Mouse (Mus musculus): ENCODE measurements around the gene Chrna4.

Chrna4 gene

DNA sequence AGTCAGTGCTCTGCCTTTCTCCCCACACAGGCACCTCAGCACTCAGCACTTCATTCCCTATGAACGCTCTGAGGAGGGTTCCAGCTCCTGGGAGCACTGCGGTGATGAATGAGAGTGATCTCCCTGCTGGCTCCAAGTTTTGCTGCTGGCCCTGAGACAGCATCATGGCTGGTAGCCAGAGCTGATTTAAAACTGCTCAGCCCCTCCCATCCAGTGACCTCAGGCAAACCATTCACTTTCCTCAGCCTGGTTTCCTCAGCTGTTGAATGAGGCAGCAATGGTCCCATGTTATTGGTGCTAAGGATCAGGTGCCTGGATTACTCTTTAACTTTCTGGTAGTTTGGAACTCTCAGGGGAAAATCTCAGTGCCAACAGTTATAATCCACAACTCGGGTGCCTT, at the start of gene Chrna4:
Chrna4 (minus strand) TSS at position 110 of the 400 bp plus-strand sequence.
- peak; percentile 80 to 84 for DNase-seq

DNA sequence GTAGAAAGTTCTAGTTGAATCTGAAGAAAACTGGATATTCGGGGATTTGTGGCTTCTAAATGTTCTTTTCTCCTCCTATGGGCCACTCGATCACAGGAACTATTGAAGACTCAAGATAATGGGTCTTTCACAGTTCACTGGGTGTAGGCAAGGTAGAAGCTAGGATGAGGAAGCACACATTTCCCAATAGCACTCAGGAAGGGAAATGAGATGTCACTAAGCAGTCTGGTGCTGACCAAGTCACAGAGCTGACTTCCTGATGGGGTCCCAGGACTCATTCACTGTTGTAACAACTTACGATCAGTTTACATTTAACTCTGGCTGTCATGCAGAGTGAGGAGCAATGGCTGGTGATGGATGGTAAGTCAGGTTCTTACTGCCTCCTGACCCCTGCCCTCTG, 46.8 kb upstream of the Chrna4 start:
- no peak for DNase-seq

DNA sequence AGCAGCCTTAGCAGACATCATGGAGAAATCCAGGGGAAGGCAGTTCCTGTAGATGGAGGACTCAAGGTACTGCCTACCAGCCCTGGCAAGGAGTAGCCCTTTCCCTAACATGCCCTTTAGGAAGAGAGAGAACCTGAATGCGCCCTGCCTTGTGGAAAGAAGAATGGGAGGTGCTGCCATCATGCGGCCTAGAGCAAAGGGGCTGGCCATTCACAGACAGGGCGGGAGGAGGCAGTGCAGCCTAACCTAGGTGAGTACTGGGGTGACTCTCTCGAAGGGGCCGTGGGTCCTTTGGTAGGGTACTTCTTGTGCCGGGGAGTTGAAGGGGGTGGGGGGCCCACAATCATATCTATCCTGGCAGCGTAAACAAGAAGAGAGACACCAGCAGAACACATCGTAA, 41.7 kb upstream of the Chrna4 start:
- DNase-seq, result no peak

DNA sequence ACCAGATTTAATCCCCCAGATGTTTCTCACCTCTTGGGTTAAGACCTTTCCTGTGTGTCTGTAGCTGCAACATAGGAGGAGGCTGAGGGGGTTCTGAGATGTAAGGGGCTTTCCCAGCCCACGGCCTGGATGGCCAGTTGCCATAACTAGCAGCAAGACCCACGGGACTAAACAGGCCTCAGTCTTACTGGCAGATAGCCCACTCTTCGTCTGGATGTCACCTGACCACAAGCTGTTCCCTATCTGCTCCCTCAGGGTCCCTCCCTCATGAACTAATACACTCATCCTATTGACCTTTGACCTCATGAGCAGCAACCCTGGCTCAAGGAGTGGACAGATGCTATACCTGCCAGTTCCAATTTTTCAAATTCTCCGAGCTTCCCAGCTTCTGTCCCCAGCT, 40.6 kb upstream of the Chrna4 start:
- DNase-seq, result no peak

GRCm38 (mm10) chr2:181080886-181081285, 37.5 kb upstream of the Chrna4 start:
- DNase-seq, result no peak

- DNase-seq, result no peak
Observed at GRCm38 (mm10) chr2:181079518-181079917, 36.2 kb upstream of the Chrna4 start.

- DNase-seq, result no peak
Observed at GRCm38 (mm10) chr2:181078908-181079307, 35.6 kb upstream of the Chrna4 start.

DNA sequence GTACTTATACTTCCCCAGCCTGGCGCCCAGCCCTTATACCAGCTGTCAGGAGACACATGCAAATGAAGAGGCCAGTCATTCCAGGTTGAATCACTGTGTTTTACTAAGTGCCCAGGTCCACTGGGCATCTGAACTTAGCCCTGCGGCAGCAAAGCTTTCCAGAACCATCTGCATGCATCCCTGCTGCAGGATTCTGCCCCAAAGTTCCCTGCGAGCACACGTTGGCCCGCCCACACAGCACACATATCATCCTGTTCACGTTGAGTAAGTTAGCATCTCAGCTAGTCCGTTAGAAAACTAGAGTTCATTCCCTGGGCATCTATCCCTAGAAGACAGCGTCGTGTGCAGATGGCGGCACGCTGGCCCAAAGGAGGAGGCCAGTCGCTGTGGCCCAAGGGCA, 32.2 kb upstream of the Chrna4 start:
- DNase-seq, result no peak

GRCm38 (mm10) chr2:181072403-181072714, 29.0 kb upstream of the Chrna4 start:
- no peak for DNase-seq

GRCm38 (mm10) chr2:181071706-181072402, 28.5 kb upstream of the Chrna4 start:
- DNase-seq, result peak; percentile 80 to 86

- no peak for DNase-seq
Observed at GRCm38 (mm10) chr2:181070136-181070535, 26.8 kb upstream of the Chrna4 start.

GRCm38 (mm10) chr2:181068499-181068898, 25.2 kb upstream of the Chrna4 start:
- no peak for DNase-seq

DNA sequence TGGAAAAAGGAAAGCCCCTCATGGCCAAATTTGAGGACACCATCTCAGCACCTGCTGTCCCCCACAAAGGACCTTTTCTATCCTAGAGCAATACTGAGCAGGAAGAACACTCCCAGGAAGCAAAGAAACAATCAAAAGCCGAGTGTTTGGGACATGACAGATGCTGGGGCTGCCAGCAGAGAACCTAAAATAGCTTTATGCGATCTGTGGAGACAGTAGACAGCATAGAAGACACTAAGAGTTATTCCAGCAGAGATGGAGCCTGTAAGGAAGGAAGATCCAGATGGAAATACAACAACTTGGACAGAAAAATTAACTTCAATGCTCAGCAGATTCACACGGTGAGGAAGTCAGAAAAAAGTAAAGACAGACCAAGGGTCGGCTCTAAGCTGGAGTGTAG, 22.5 kb upstream of the Chrna4 start:
- no peak for DNase-seq

DNA sequence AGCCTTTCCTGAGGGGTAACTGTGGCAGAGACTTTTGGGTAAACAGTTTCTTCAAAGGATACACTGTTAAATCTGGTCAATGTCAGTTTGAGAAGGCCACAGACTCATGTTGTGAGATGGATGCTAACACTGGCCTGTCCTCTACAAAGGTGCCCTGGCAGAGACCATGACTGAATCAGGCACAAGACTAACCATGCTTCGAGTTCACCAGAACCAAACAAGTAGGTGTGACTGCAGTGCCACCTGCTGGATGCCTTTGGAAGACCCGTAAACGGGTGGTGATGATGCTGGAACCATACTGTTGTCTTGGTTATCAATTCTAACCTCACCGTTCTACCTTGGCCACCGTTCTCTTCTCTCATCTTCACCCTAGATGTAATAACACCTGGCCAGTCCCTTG, 16.8 kb upstream of the Chrna4 start:
- peak; percentile 79 to 88 for DNase-seq

- no peak for DNase-seq
Observed at GRCm38 (mm10) chr2:181058193-181058592, 14.8 kb upstream of the Chrna4 start.

DNA sequence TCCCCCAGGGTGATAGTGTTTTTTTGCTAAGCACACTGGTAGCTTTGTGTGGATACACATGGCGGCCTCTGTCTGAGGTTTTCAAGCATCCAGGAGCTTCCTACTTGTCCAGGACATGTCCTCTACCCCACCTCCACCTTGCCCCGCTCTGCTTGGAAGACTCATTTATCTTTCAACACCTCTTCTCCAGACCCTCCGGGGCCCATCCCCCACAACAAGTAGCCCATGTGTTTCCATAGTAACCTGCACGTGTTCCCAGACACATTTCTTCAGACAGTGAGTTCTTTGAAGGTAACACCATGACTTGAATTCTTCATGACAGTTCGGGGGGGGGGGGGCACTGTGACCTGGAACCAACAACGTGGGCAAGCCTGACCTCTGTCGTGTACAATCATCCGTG, 14.0 kb upstream of the Chrna4 start:
- DNase-seq, result no peak

GRCm38 (mm10) chr2:181052171-181052570, 8.8 kb upstream of the Chrna4 start:
- no peak for DNase-seq

- DNase-seq, result no peak
Observed at GRCm38 (mm10) chr2:181048986-181049385, 5.6 kb upstream of the Chrna4 start.

DNA sequence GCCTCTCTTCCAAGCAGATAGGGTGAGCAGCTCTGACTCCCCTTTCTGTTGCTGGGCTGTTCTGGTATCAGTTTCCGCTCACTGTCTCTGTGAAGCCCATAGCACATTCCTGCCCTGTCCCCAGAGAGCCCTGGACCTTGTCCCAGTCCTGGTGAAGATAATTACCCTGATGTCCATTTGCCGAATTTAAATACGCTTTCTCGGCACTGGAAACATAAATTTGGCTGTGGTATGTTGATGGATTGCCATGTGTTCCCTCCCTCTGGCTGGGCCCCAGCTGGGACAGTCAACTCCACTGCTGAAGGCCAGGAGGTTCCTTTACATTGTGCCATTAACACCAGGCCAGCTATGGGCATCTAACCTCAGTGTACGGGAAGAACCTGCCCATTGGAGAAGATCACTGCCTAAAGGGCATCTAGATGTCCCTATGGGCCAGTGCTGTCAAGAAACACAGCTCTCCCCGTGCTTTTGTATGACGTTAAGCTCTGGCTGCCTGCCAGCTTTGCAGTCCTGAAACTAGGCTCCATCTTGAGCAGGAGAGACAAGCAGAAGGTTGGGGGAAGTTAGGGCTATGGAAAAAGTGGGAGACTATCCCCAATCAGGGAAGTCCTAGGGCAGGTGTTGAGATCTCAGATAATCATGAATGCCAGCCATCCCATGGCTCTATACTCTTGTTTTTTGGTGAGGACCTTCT, 5.1 kb upstream of the Chrna4 start:
- DNase-seq, result no peak

DNA sequence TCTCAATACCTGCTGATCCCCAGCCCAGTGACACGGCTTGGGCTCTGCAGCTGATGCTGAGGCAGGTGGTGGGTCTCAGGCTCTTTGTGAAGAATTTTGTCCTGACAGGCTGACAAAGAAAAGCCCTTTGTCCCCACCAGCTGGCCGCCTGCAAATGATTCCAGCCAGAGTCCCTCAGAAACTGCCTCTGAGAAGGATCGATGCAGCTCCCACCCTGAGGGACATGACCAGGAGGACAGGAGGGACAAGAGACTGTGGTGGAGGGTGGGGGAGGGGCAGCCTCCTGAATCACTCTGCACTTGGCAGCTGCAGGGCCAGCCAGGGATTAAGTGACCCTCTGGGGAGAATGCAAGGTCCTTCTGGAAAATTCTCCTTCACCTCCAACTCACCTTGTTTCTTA, 655 bp upstream of the Chrna4 start:
- DNase-seq, result peak; percentile 22 to 56

GRCm38 (mm10) chr2:181042376-181042775, 970 bp downstream of the Chrna4 start:
- no peak for DNase-seq

DNA sequence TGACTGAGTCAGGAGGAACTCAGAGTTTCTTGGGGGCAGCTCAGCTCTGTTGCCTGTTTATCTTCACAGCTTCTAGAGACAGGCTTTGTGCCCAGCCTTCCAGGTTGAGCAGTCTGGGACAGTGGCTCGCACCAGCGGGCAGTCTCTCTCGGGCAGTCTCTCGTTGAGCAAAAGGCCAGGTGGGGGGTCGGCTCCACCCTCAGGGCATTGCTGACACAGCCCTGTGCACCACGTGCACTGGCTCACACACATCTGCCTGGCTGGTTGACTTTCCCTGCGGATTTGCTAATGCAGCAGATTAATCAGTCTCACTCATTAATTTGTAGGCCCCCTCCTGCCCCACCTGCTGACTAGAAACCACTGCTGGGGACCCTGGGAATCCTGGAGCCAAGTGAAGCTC, 1.4 kb downstream of the Chrna4 start:
- DNase-seq, result peak; percentile 81 to 93

DNA sequence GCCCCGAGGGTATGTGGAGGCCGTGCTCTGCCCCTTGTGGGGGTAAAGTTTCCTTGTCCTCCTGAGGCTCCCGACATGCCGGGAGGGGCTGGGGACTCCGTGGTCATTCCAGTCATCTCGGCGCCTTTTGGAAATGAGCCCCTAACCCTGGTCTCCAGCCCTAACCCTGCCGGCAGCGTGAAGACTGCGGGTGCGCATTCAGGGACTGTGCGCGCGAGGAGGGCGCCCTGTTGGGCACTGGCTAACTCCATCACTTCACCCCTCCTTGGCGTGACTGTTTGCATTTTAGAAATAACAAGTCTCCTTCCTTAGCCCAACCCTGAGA, 4.0 kb downstream of the Chrna4 start:
- no peak for DNase-seq

- peak; percentile 14 to 60 for DNase-seq
Observed at GRCm38 (mm10) chr2:181038644-181039355, 4.5 kb downstream of the Chrna4 start.

All from kidney, postnatal 25 days (tissue).